Mouse (Mus musculus) ovary, postnatal 36 days (tissue): ENCODE measurements around the gene Syne3.
A peak's percentile ranks its signal among the peaks of the same experiment; 100 is the strongest.

Experiments used
- DNase-seq: peaks from one replicate; pipeline ENCODE4 v3.0.0; 2022; ENCODE audit warnings: low spot score, mixed read lengths

Gene Syne3

DNA sequence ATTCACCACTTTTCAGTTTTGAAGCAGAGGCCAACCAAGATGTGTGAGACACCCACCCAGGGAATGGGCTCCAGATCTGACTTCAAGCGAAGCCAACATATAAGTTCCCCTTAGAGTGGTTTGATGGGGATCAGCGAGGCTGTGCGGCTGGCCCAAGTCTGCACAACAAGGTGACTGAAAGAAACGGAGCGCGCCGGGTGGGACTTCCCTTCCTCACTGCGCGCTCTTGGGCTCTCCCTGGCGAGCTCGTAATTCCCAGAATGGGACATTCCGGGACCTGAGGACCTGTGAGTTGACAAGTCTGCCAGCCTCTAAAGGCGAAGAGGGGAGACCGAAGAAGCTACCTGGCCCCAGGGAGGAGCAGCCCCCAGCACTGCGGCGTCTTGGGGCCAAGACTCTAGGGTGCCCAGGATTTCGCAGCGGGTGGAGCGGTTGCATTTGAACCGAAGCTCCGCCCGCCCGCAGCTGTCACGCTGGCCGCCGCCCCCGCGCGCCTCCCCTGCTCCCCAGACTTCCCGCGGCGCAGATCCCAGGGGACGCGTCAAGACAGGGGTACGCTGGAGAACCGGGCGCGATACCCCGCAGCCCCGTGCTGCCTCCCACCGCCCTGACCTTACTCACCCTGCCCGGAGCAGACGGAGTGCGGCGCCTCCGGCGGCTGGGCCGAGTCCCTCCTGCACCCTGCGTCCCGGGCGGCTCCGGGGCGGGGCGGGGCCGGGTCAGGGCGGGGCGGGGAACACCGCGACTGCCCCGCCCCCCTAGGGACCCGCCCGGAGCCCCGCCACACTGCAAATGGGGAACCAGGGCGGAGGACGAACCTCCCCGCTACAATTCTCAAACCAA, at the start of gene Syne3:
Gene Syne3, minus strand, starts transcription at position 440 of the 843 bp plus-strand sequence.
- DNase-seq = peak; percentile 75

DNA sequence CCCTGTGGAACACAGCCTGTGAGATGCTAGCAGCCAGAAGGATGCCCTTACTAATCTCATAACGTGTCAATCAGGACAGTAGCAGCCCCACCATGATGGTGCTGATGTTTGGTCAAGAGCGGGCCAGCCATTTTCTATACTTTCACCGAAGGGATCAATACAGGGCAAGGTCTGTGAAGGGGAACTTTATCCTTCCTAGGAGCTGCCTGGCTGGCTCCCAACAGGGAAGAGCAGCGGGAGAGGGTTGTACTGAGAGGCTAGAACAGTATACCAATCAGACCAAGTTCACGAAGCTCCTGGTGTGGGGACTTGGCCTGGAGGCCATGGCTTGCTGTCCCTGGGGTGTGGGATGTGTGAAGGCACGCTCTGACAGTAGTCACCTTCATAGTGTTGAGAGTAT, 45.7 kb upstream of the Syne3 start:
- DNase-seq = no peak

DNA sequence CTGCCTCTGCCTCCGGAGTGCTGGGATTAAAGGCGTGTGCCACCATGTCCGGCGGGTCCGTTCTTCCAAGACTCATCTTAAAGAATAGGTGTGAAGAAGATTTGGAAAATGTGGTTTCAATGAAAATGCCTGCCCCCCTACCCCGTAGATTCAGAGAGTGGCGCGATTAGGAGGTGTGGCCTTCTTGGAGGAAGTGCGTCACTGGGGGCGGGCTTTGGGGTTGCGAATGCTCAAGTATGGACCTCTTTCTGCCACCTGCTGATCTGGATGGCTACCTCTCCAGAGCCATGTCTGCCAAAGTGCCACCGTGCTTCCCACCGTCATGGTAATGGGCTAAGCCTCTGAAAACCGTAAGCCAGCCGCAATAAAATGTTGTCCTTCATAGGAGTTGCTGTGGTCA, 44.4 kb upstream of the Syne3 start:
- no peak for DNase-seq

DNA sequence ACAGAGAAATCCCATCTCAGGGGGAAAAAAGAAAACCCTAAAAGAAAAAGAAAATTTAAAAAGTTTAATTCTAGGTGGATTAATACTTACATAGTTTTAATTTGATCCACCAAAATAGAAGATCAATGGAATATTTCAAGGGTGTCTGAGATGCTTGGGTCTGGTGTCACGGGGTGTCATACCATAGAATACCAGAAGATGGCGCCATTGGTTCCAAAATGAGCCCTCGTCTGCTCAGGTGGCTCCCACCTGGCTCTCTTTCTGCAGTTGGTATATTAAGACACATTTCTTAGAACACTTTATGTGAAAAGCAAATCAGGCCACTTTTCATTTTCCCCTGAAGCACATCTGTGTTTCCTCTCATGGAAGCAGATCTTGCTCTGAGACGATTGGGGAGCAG, 41.3 kb upstream of the Syne3 start:
- no peak for DNase-seq

DNA sequence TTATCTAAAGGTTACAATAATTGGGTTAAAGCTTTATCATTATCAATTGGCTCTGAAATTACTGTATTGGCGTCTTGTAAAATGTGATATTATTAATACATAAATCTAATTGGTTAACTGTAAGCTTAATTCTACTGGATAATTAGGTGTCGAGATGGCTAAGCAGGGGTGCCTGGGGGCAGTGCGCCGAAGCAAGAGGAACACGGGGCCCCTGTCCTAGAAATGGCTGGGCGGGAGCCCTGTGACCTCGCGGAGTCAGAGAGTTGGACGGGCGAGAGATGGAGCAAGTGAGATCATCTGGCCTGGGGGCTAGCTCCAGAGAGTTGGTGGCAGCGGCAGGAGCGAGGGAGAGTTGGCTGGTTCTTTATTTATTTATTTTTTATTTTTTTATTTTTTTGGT, 40.2 kb upstream of the Syne3 start:
- DNase-seq = no peak

DNA sequence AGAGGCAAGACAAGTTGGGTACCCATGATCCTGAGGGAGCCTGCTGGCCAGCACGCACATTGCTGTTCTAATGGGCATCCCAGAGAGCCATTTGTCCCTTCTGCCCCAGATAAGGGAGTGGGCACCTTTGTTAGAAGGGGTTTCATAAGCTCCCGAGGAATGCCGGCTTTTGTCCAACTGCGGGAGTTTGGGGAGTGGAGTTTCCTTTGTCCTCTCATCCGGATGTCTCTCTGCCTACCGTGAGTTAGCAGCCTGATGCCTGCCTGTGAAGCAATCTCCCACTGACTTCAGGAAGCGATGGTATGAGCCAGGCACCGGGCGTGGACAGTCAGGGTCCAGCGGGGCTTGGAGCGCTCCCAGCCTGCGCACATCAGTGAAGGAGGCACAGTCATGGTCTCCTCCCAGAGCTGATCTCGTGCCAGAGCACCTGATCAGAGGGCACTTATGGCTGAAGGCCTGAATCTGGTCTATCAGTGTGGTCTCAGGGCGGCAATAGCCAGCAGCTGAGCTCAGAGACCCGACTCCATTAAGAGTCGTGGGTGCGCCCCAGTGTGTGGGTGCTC, 38.8 kb upstream of the Syne3 start:
- DNase-seq = no peak

DNA sequence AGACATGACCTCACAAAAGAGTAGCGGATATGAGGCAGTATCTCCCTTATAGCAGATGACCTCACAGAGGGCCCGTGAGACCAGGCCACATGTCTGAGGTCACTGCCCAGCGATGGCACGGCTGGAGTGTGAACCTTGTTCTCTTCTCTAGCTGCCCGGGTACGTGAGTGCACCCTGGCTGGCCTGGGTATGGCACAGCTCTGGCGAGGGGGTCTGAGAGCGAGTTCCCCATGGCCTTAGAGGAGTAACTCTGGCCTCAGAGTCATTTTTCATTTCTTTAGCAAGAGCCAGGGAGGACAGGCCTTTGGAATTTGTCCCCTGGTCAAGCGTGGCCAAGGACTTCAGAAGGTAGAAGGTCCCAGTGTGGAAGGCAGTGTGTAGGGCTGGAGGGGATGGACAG, 35.2 kb upstream of the Syne3 start:
- DNase-seq = no peak

DNA sequence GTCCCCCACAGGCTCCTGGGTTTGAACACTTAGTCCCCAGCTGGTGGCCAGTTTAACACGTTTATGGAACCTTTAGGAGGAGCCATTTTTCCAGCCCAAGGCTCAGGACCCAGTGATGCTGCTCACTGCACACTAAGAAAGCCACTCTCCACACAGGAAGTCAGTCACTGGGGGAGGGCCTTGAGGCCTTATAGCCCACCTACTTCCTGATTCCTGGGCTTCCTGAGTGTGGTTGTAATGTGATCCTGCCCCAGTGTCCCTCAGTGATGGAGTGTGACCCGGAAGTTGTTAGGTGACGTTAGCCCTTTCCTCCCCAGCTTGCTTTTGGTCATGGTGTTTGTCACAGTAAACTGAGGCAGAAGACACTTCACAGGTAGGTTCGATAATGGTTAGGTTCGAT, 33.5 kb upstream of the Syne3 start:
- no peak for DNase-seq

DNA sequence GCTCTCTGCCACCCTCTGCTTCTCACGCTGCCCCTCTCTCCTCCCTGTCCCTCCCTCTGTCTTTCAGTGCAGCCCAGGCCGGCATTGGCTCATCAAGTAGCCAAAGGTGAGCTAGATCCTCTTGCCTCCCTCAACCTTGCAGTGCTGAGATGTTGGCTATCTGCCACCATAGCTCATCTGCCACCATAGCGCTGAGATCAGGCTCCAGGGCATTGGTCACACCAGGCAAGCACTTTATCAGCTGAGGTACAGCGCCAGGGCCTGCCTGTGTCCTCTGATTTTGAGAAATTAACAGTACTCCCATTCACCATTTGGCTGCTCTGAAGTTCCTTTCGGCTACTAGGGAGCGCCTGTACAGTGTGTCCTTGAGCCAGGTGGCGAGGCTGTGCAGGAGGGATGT, 31.3 kb upstream of the Syne3 start:
- no peak for DNase-seq

DNA sequence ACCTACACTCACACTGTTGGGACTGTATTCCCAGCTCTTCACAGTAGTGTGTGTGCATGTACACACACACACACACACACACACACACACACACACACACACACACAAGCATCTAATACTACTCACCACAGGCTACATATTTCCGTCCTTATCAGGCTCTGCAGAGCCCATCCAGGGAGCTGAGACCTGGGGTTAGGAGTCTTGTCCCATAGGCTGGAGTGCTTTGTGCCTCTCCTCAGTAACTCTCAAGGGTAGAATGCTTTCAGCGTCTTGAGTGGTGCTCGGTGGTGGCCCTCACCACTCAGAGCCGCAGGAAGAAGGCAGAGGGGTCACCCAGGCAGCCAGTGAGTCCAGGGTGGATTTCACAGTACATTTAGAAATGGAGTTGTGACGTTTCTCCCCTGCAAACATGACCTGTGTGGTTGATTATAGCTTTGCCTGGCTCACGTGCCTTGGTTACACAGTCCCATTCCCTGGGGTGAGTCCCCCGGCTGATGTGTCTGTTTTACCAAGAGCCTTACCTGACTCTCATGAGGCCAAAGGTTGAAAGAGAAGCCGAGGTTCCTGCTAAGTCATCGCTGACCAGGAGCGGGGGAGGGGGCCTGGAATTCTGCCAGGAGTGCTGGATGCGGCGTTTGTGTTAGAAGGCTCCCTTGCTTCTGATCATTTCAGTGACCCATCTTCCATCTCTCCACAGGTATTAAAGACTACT, 30.1 kb upstream of the Syne3 start:
- no peak for DNase-seq

DNA sequence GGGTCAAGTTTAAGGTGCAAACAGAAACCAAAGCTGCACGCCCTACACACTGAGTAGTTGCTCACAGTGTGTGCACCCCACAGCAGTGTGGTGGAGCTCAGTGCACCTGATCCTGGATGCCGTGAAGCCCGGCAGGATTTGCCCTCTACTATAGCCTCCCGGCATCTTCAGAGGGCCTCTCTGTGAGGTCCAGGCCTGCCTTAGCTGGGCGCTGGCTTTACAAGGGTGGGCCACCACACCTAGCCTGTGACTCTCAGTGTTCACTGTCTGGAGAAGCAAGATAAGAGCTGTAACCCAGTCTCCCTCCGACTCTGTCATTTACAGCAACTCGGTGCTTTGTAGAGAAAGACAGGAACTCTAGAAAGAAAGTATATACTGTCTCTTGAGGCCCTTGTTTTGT, 29.3 kb upstream of the Syne3 start:
- no peak for DNase-seq

DNA sequence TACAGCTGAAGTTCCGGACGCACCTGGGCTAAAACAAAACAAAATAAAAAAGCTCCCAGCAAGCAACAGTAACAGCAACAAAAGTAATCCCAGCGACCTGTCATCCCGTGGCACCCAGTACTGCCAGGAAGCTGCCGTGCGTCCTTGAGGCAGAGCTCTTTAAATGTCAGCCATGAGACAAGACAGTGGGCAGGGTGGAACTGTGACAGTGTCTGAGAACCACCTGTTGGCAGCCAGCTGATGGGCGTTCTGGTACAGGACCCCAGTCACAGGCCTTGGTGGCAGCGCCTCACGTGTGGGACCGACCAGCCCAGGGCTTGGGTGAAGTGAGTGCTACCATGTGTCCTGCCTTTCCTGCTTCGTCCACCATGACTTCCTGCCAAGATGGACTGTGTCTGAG, 28.6 kb upstream of the Syne3 start:
- no peak for DNase-seq

DNA sequence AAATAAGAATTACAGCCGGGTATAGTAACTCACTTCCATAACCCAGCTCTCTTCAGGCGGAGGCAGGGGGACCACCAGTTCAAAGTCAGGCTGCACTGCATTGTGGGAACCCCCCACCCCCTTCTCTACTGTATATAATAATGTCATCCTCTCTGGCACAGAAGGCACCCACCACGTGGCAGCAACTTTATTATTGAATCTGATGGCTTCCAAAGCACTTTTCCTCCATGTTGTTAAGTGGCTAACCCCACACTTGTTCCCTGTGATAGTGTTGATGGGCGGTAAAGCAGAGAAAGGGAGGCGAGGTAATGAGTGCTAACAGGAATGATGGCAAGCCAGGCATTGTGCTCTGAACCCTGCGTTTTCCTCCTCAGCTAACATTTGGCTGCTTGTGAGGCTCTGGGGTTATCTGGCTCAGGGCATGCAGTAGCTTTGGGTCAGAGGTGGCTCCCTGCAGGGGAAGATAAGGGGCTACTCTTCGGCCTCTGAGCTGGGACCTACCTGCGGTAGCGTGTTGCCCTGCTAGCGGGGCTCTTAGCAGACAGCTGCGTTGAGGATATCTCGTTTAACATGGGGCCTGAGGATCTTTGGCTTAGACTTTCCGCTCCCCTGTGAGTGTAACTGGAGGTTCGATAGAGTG, 24.6 kb upstream of the Syne3 start:
- no peak for DNase-seq

DNA sequence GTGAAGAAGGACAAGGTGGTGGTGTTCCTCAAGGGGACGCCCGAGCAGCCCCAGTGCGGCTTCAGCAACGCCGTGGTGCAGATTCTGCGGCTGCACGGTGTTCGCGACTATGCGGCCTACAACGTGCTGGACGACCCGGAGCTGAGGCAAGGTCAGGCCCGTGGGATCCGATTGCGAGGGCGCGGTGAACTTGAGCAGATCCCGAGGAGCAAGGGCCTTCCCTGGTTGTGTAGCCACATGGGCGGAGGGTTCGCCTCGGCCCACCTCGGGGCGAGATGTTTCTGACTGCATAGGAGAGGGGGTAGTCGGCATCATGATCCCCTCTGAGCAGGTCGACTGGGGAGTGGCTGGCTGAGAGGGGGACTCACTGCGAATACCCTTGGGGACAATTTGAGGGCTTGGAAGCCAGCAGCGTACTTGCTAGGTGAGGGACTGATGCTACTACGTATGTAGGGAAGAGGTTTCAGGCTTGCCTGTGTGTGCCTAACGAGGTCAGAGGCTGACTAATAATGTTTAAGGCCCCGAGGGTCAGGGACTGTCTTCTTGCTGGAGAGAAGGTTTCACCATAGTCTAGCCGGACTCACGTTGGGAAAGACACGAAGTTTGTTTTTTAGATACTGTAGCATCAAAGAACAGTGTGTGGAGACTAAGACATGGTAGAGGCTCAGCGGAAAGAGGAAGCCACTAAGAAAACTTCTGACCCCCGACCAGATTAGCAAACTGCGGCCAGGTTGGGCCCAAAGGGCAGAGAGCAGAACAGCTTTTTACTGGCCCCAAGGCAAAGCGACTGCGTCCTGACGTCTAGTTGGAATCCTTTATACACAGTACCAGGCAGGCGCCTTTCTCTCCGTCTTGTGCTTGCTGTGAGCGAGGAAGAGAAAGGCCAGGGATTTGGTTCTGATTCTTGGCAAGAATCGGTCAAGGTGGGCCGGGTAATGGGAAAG, 23.5 kb upstream of the Syne3 start:
- no peak for DNase-seq

DNA sequence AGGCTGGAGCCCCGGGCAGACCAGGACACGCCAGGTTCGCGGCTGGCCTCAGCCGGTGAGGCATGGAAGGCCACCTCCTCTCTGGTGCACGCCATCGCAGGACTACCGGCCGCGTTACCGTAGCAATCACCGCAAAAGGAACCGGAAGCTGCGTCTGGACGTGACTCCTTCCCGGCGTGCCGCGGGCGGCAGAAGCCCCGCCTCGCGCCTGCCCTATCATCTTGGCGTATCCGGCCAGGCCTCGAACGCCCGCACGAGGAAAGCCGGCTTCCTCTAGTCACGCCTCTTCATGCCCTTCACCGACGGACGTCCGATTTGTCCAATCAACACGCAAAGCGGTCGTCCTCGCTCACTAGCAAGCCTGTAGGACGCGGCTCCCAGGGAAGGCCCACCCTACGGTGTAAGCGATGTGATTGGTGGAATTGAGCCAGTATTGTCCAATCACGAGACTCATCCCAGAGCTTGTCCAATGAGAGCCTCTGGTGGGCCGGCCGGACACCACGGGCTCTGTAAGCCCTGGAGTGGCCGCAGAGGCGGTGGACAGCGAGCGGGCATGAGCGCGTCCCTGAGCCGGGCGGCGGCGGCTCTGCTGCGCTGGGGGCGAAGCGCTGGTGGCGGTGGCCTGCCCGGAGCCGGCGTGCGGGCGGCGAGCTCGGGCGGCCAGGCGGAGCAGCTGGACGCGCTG, 22.7 kb upstream of the Syne3 start, which contains the start of gene Glrx5:
Gene Glrx5, plus strand, starts transcription at position 542 of the 685 bp plus-strand sequence.
- DNase-seq = peak; percentile 98

DNA sequence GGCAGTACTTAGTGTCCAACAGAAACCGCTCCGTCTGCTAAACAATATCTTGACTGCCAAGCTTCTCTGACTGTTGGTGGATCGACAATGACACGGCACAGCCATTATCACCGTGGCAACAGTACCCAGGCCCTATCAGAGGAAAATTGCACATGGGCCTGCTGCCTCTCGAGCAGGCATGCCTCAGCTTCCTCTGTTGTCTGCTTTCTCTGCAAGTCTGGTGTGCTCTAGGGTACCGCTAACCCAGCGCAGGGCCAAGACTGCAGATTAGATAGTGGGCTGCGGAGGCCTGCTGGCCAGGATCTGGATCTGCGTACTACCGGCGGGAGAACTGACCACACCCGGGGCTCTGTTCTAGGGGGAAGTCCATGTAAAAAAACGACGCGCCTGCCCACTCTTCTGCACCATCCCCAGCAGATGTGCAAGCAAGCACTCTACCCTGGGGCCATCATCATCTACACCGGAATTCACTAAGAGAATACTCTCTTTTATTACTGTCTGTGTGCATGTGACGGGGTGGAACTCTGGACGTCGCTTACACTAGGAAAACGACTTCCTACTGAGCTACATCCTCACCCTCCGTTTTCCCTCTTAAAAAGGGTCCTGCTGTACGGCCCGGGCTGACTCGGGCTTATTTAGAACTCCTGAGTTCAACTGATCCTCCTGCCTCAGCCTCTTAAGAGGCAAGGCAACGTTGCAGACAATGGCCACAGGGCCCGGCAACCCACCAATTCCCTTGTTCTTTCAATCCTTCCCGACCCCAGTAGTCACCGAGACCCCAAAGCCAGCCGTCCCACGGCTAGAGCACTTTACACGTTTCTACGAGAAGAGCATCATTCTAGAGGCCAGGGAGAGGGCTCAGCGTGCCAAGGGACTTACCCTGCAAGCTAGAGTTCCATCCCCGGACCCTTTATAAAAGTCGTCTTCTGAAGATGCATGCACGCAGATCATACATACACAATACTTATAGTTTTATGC, 21.8 kb upstream of the Syne3 start:
- DNase-seq = no peak

DNA sequence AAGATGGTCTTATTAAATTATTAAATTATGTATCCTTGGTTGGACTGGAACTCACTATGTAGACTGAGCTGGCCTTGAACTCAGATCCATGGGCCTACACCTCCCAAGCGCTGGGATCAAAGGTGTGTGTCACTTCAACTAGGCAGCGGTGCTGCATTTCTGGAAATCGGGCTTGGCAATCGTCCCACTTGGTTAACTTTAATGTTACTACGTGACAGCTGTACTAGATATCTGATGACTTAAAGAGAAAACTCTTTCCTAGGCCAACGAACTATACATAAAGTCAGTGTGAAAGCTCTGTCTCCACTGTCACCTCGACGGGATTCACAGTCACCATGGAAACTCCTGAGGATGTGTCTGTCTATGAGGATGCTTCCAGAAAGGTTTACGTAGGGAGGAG, 20.3 kb upstream of the Syne3 start:
- no peak for DNase-seq

DNA sequence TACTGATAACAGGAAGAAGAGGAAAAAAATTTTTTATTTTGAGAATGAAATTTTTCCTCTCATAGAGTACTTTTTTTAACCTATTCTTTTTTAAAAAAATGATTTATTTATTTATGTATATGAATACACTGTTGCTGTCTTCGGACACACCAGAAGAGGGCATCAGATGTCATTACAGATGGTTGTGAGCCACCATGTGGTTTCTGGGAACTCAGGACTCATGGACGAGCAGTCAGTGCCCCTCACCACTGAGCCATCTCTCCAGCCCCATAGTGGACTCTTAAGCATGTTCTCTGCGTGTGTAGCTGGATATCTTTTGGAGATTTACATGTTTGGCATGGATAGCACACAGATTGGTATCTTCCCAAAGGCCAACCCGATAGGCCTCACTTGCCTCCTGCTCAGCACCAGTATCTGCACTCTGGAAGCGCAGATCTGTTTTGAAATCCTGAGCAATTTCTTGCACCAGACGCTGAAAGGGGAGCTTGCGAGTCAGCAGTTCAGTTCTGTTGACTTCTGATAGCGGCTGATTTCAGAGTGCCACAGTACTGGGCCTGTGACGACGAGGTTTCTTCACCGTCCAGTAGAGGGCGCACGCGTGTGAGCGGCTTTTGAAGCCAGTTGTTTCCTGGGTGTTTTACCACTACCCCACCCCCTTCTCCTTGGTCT, 17.8 kb upstream of the Syne3 start:
- DNase-seq = peak; percentile 72

DNA sequence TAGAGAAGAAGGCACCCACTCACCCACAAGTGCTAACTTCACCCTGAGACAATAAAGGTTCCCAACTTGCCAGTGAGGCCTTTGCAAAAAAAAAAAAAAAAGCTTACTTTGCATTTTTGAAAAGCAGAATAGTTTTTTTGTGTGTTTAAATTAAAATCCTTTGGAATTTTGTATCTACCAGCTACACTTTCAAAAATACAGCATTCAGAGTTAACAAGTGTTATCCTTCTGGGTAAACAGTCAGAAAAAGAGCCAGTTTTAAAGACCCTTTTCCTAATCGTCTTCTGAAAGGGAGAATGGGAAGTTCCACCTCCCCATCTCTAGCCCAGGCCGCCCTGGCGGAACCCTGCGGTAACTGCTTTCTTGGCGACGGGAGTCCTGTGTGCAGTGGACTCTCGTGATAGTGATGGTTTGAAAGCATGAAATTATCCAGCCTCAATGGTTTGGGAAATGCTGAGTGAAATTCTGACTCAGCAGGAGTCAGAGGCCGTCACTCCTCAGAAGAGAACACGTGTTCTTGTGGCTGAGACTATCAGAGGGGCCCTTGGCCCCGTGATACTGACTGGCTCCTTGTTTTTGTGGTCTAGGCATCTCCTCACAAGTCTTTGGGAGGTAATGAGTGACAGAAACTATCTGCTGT, 16.5 kb upstream of the Syne3 start:
- no peak for DNase-seq
